8 mouse cellular contexts compared by ENCODE assay signal in the genomic region with DNA sequence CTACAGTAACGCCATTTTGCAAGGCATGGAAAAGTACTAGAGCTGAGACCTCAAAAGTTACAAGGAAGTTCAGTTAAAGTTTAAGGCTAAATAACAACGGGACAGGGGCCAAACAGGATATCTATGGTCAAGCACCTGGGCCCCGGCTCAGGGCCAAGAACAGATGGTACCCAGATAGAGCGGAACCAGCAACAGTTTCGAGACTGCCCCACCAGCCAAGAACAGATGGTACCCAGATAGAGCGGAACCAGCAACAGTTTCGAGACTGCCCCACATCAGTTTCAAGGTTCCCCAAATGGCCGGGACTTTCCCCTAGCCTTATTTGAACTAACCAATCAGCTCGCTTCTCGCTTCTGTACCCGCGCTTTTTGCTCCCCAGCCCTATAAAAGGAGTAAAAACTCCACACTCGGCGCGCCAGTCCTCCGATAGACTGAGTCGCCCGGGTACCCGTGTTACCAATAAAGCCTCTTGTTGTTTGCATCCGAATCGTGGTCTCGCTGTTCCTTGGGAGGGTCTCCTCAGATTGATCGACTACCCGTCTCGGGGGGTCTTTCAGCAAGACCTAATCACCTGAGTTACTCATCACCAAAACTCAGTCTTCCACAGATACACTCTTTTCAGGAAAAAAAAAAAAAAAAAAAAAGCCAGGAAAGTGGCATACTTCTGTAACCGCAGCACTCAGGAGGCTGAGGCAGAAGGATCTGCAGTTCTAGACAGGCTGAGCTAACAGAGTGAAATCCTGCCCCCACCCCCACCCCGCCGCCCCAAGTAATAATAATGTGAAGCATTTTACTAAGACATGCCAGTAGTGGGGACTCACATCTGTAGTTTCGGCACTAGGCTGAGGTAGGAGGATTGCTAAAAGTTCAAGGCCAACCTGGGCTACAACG. TPM values are rescaled to one million over a fixed set of nuclear protein-coding genes. Genes with fewer than 3 reads are reported as not detected.
DNase-seq lines count a peak whose midpoint lies in the region; ATAC-seq and TF ChIP-seq lines count a peak whose summit lies in the region.

No protein-coding gene starts in this region.

- 0 out of 2 replicates have a peak, but pooled peaks cover 3% of the 10 kb centered on the region for H3K36me3 ChIP-seq in lung, embryonic 15.5 days

- no peak for TF ChIP-seq POLR2A in olfactory bulb, adult 2 months (IDR thresholded peaks at IDR 0.05; ENCODE audit: insufficient read depth, low read depth, low read length)

- ATAC-seq in lung, embryonic 15.5 days (ENCODE audit: borderline replicate concordance, extremely low read depth, low FRiP score, low TSS enrichment): no peak

- H3K4me2 ChIP-seq in lung, embryonic 15.5 days: peak overlapping the region; percentile 55

- peaks cover 51% of the 10 kb centered on the region for H3K4me1 ChIP-seq in lung, embryonic 15.5 days
- peaks cover 9% of the 10 kb centered on the region for H3K4me1 ChIP-seq in olfactory bulb, adult 2 months (ENCODE audit: control insufficient read depth, insufficient read depth, low read length)

- peak; percentile 71 to 80 for DNase-seq in spleen, adult 18-20 months
- DNase-seq in spleen, adult 12 weeks (ENCODE audit: low spot score): no peak
- DNase-seq in cerebellum, postnatal 14 days: peak; percentile 55
- DNase-seq in heart, adult 18-20 months: peak; percentile 74 to 89
- peak; percentile 77 for DNase-seq in kidney, adult 18-20 months
- DNase-seq in MN1 (ENCODE audit: low spot score): no peak

- H3K9ac ChIP-seq in lung, embryonic 15.5 days: 0 out of 2 replicates have a peak overlapping the region, but pooled peaks have one; percentile 92

- TF ChIP-seq CTCF in olfactory bulb, adult 2 months (IDR thresholded peaks at IDR 0.05; ENCODE audit: insufficient read depth, low read depth, low read length): no peak

- peak overlapping the region; percentile 79 for H3K4me3 ChIP-seq in lung, embryonic 15.5 days
- peak overlapping the region; percentile 13 for H3K4me3 ChIP-seq in olfactory bulb, adult 2 months (ENCODE audit: insufficient read depth, low read depth, low read length)

- no peaks in the 10 kb centered on the region for H3K27me3 ChIP-seq in lung, embryonic 15.5 days

- no peaks in the 10 kb centered on the region for H3K9me3 ChIP-seq in lung, embryonic 15.5 days

- 76% methylated on average over 30 of the region's 30 CpGs for WGBS in lung, embryonic 15.5 days
- 87% methylated on average over 30 of the region's 30 CpGs for WGBS in olfactory bulb, adult 2 months

- peak overlapping the region; percentile 100 for H3K27ac ChIP-seq in lung, embryonic 15.5 days
- H3K27ac ChIP-seq in olfactory bulb, adult 2 months (ENCODE audit: insufficient read depth, low read depth, low read length): no peak overlapping the region

RNA-seq across cellular contexts. Expression of a gene that starts 2.0 kb away (rescaled TPM):
- total RNA-seq in heart, adult 18-20 months (2021): 100 to 1,000 TPM; 284 to 364 TPM
- polyA plus RNA-seq in lung, embryonic 15.5 days (2015; fragmentation: Nextera tagmentation; extraction: Ambion mirVana): 55.8 and 59.1 TPM in 2 replicates
- 82.6 TPM in 1 of 2 replicates, not detected in the other for polyA plus RNA-seq in olfactory bulb, adult 2 months (2012; ENCODE audit: insufficient read depth, insufficient read length, low replicate concordance, missing spikeins)

RNA-seq across cellular contexts. Expression of a gene that starts 15.3 kb away (rescaled TPM):
- total RNA-seq in heart, adult 18-20 months (2021): 100 to 1,000 TPM; 219 to 232 TPM
- 134 TPM in 2 replicates for polyA plus RNA-seq in lung, embryonic 15.5 days (2015; fragmentation: Nextera tagmentation; extraction: Ambion mirVana)
- polyA plus RNA-seq in olfactory bulb, adult 2 months (2012; ENCODE audit: insufficient read depth, insufficient read length, low replicate concordance, missing spikeins): not detected in 2 replicates

RNA-seq across cellular contexts. Expression of a gene that starts 40.8 kb away (rescaled TPM):
- 10 to 100 TPM; 12.0 to 16.8 TPM for total RNA-seq in heart, adult 18-20 months (2021)
- polyA plus RNA-seq in lung, embryonic 15.5 days (2015; fragmentation: Nextera tagmentation; extraction: Ambion mirVana): 29.7 and 30.4 TPM in 2 replicates
- not detected in 2 replicates for polyA plus RNA-seq in olfactory bulb, adult 2 months (2012; ENCODE audit: insufficient read depth, insufficient read length, low replicate concordance, missing spikeins)

Comparison
In these comparisons a context has a peak if more than half of its experiments do, and no peak if none do; other contexts are left out.
1. DNase-seq: peak in spleen, adult 18-20 months (2 of 2), cerebellum, postnatal 14 days (2 of 2), heart, adult 18-20 months (2 of 2) and kidney, adult 18-20 months (single experiment); none in spleen, adult 12 weeks (single experiment) and MN1 (single experiment).
2. RNA of a gene that starts 15.3 kb away (polyA plus RNA-seq): 134 TPM in lung, embryonic 15.5 days; not detected in olfactory bulb, adult 2 months; every median in the first group is over 100 times any median in the second.